Mouse (Mus musculus): Measurements from ENCODE around the gene Cenpp.

Gene Cenpp

GRCm38 (mm10) chr13:49518761-49519160 lies 133.8 kb downstream of the Cenpp start:
- DNase-seq (ENCODE audit: low spot score), result no peak

DNA sequence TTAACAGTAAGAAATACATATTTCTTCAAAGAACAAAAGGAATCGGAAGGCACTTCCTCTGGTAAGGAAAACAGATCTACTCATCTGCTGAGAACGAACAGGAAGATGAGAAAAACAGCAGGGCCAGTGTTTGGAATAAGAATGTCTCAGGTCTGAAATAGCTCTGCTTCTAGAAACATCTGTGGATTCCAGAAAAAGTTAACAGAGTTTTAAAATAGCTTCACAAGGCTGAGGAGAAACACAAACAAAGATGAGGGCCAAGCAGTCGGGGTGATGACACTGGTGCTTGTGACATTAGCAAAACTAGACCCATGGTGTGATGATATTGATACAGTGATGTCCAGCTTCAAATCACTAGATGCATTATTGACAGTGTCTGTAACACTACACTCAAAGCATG lies 145.4 kb downstream of the Cenpp start:
- DNase-seq (ENCODE audit: low spot score), result no peak

DNA sequence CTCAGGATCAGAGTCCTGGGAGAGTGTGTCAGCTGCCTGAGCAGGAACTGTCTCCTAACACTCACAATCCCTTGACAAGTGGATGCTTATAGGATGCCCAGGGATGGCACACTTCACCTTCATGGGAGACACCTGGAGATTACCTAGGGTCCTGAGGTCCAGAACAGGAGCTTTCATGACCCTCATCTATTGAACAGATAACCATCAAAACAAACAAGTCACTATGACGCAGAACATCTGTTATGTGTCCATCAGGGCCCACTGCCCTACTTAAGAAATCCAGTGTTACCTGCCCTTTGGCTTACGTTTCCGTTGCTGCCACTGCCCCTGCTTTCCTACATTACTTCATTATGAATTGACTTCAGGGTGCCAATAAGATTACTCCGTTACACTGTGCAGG lies 146.8 kb downstream of the Cenpp start:
- DNase-seq (ENCODE audit: low spot score), result no peak

DNA sequence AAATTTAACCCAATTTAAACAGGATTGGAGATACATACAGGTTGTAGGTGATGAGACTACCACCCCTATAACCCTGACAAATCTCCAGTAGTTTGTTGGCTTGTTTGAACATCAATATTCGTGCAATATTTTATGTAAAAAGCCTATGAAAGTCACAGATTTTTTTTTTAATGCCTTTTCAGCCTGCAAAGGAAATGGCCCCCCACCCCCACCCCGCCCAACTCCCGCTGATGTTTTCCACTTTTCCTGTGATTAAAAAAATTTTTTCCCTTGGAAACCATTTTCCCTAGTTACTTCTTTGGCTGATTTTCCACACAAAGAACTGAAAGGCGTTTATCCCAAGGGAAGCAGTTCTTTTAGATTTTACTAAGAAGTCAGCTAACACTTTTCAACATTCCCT lies 148.1 kb downstream of the Cenpp start, which contains the start of gene Ecm2:
Gene Ecm2 (plus strand): TSS at position 301 of the 400 bp plus-strand sequence.
- no peak for DNase-seq (ENCODE audit: low spot score)

- DNase-seq (ENCODE audit: low spot score), result no peak
These were observed 159.9 kb downstream of the Cenpp start, which contains the start of gene Tes3-ps for GRCm38 (mm10) chr13:49492376-49493368. TSS of gene Tes3-ps (plus strand) at chr13:49493318.

DNA sequence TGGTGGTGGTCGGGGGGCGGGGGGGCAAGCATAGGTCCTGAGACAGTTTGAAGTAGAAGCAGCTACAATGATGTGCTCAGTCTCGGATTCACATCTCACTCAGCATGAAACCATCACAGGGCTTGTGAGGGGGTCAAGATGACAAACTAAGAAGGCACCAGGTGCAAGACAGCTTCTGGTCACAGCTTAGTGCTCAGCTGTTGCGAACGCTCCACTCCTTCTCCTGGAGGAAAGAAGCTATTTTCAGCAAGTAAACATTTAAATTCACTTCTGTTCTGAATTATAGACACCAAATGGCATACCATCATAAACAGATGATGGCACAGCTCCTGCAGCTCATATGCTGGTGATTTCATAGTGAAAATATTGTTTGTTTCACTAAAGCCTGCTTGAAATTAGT lies 167.2 kb downstream of the Cenpp start:
- DNase-seq (ENCODE audit: low spot score), result no peak

GRCm38 (mm10) chr13:49480551-49480950 lies 172.0 kb downstream of the Cenpp start:
- no peak for DNase-seq (ENCODE audit: low spot score)

DNA sequence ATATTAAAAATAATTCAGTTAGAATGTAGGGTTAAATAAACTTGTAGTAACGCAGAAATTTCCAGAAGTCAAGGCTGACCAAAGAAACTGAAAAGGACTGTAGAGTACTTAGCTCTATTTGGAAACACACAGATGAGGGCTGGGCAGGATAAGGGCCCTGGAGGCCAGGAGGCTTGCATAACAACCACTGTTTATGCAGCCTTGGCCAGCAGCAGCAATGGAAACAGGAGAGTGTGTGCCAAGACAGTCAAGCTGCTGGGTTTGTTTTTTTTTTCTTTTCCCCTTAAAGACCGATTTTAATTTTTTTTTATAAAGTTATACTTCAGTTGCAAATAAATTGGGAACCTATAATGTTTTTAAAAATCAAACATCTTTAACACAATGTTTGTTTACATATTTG lies 172.5 kb downstream of the Cenpp start:
- peak; percentile 43 for DNase-seq (ENCODE audit: low spot score)

- DNase-seq (ENCODE audit: low spot score), result no peak
These were observed 173.2 kb downstream of the Cenpp start for GRCm38 (mm10) chr13:49479399-49479798.

DNA sequence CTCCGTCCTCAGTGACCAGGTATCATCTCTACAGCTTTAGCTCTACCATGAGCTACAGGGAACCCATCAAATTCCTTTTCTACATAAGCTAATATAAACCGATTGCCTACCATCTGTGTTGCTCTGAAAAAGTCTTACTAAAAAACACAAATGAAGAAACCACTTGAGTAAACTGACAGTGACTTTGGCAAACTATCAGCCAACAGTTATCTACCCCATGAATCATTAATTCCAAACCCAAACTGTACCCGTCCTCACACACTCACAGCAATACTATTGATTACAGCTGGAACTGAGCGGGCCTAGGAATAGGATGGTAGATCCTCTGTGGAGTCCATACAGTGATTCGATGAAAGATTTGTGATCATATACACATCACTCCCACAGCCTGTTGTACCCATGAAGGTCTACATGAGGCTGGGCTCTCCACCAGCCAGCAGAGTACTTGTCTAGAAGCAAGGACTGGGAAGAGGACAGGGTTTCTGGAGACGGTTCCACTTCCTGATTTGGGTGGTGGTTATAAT lies 173.7 kb downstream of the Cenpp start:
- DNase-seq (ENCODE audit: low spot score), result no peak

- DNase-seq (ENCODE audit: low spot score), result no peak
These were observed 174.7 kb downstream of the Cenpp start for GRCm38 (mm10) chr13:49477887-49478286.

- DNase-seq (ENCODE audit: low spot score), result no peak
These were observed 179.9 kb downstream of the Cenpp start for GRCm38 (mm10) chr13:49472676-49473005.

DNA sequence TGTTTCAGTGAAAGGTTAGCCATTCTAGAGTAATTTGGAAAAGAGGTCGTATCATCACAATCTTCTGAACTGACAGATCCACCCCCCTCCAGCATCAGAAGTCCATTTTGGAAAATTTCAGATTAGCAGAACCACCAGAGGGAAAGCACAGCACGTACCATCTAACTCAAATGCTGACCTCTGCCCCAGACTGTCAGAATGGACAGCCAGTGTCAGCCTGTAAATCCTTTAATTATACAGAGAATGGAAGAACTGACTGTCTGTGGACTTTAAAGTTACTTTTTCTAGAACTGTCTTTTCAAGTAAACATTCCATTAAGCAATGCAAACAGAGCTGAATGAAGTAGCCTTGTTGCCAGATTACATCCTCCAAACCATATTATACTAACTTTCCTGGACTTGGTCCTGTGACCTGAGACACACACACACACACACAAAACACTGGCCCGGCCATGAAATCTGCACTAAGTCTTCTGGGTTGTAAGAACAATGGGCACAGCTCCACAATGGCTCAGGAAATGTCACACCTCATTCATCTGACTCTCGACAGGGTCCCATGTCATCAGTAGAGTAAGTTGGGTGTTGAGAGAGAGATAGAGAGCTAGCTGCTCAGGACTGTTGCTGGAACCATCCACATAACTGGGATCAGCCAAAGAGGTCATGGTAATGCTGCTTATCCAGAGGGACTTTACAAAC lies 180.5 kb downstream of the Cenpp start:
- no peak for DNase-seq (ENCODE audit: low spot score)

DNA sequence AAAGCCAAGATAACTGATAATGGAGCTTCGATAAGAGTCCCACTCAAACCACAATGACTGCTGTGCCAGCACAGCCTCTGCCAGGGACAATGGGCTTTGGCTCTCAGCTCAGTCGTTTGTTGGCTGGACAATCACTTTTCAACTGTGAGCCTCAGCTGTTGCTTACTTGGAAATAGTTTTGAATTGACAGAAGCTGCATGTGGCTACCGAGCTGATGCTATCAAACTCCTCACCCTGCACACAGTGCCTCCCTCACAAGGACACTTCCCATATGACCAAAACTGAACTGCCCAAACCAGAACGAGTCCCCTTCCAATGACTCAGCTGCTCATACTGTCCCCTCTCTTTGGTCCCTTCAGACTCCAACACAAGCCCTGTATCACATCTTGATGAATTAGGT lies 181.8 kb downstream of the Cenpp start:
- DNase-seq (ENCODE audit: low spot score), result no peak

DNA sequence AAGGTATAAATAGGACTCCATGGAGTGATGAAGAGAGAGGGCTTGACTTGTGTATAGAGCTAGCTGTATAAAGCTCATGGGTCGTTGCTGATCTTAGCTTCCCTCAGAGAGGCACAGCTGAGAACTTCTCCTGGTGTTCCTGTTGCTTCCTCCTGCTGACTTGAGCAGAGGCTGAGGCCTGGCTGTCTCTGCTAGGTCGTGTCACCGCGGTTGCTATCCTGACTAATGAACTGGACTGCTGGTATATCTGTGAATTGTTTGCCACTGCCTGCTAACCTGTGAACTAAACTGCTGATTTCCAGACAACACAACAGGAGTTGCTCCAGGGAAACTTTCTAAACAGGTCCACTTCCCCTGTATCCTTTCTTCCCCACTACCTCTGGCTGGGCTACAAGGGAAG lies 182.3 kb downstream of the Cenpp start:
- no peak for DNase-seq (ENCODE audit: low spot score)

- no peak for DNase-seq (ENCODE audit: low spot score)
These were observed 183.6 kb downstream of the Cenpp start for GRCm38 (mm10) chr13:49469002-49469401.

- DNase-seq (ENCODE audit: low spot score), result no peak
These were observed 185.0 kb downstream of the Cenpp start for GRCm38 (mm10) chr13:49467585-49467984.

GRCm38 (mm10) chr13:49466393-49467075 lies 186.1 kb downstream of the Cenpp start:
- DNase-seq (ENCODE audit: low spot score), result peak; percentile 30

GRCm38 (mm10) chr13:49465875-49466274 lies 186.7 kb downstream of the Cenpp start:
- no peak for DNase-seq (ENCODE audit: low spot score)

DNA sequence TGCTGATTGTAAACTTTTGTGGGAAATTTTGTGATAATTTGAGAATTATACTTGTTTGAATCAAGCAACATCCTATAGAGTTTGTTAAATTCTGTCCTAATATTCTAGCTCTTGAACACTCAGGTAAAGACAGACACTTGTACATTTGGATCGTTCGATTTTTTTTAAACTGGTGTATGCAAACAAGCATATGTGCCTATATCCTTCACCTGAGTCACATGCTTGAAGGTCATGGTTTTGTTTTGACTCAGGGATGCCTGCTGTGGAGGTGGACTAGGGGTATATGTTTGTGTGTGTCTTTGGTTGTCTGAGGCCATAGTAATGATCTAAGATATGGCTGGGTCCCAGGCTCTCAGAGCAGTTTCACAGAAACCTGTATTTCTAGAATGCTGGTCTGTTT lies 189.7 kb downstream of the Cenpp start:
- DNase-seq (ENCODE audit: low spot score), result no peak

DNA sequence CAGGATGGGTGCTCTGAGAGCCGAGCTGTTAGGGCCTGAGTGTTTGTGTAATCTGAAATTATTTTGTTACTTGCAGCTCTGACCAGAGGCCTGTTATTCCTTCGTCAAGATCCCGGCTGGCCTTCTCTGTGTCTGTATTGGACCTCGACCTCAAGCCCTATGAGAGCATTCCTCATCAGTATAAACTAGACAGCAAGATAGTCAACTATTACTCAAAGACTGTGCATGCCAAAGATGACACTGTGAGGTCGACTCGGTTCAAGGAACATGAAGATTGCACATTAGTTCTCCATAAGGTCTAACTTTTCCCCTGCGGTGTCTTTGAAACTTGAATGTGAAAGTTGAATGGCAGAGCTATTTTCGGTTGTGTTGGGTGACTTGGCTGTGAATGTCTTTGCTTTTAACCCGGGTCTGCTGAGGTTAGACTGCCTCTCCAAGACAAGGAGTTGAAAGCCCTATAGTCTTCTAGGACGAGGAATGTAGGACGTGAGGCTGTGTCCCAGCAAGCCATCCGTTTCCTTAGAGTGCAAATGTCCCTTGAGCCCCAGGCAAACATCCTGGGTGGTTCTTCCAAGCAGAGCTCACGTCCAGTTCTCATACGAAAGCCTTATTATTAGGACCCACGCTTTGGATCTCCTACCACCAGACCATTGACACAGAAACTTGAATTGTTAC lies 191.0 kb downstream of the Cenpp start:
- DNase-seq (ENCODE audit: low spot score), result no peak
